Mouse (Mus musculus) cerebellum, adult 11 months (tissue): ENCODE data around the gene Etv6.
A peak's percentile ranks its signal among the peaks of the same experiment; 100 is the strongest.

Experiments
- DNase-seq: peaks from one replicate; pipeline ENCODE4 v3.0.0; 2022

Etv6 gene

GRCm38 (mm10) chr6:134144231-134145130, 109.0 kb downstream of the Etv6 start:
- DNase-seq = no peak

GRCm38 (mm10) chr6:134147596-134148442, 112.3 kb downstream of the Etv6 start:
- peak; percentile 30 for DNase-seq

- DNase-seq = no peak
Observed at GRCm38 (mm10) chr6:134148443-134148942, 113.0 kb downstream of the Etv6 start.

GRCm38 (mm10) chr6:134149606-134150005, 114.1 kb downstream of the Etv6 start:
- DNase-seq = no peak

GRCm38 (mm10) chr6:134151022-134151680, 115.7 kb downstream of the Etv6 start:
- DNase-seq = no peak

- DNase-seq = no peak
Observed at GRCm38 (mm10) chr6:134151853-134152505, 116.5 kb downstream of the Etv6 start.

GRCm38 (mm10) chr6:134152539-134152938, 117.0 kb downstream of the Etv6 start:
- no peak for DNase-seq

- no peak for DNase-seq
Observed at GRCm38 (mm10) chr6:134154746-134155145, 119.2 kb downstream of the Etv6 start.

- no peak for DNase-seq
Observed at GRCm38 (mm10) chr6:134155900-134156623, 120.6 kb downstream of the Etv6 start.

- DNase-seq = no peak
Observed at GRCm38 (mm10) chr6:134157533-134158115, 122.1 kb downstream of the Etv6 start.

GRCm38 (mm10) chr6:134158201-134158600, 122.7 kb downstream of the Etv6 start:
- DNase-seq = no peak

GRCm38 (mm10) chr6:134159672-134160071, 124.2 kb downstream of the Etv6 start:
- no peak for DNase-seq

- DNase-seq = no peak
Observed at GRCm38 (mm10) chr6:134161040-134161439, 125.5 kb downstream of the Etv6 start.

- DNase-seq = no peak
Observed at GRCm38 (mm10) chr6:134163346-134163745, 127.8 kb downstream of the Etv6 start.

GRCm38 (mm10) chr6:134164356-134164755, 128.9 kb downstream of the Etv6 start:
- DNase-seq = no peak

GRCm38 (mm10) chr6:134165012-134165411, 129.5 kb downstream of the Etv6 start:
- no peak for DNase-seq

- DNase-seq = no peak
Observed at GRCm38 (mm10) chr6:134167963-134168362, 132.5 kb downstream of the Etv6 start.

- DNase-seq = no peak
Observed at GRCm38 (mm10) chr6:134168799-134169198, 133.3 kb downstream of the Etv6 start.

GRCm38 (mm10) chr6:134171235-134171634, 135.7 kb downstream of the Etv6 start:
- no peak for DNase-seq

GRCm38 (mm10) chr6:134171906-134172728, 136.6 kb downstream of the Etv6 start:
- DNase-seq = no peak
